Mouse (Mus musculus) central nervous system, embryonic 11.5 days (tissue): Measurements from ENCODE around the gene AI593442. TPM values are rescaled to one million over a fixed set of nuclear protein-coding genes. Genes with fewer than 3 reads are reported as not detected.

Source experiments
- polyA plus RNA-seq: library from polyadenylated mRNA; depleted of rRNA; stranded (reverse); fragments of >200 nt; gene quantifications from 2 replicates; pipeline ENCODE4 v1.2.3, GENCODE M21; 2012; rRNA removed

The AI593442 gene
- 0.56 and 0.82 TPM in 2 replicates for polyA plus RNA-seq

GRCm38 (mm10) chr9:52679362-52679947, at the start of gene AI593442:
Gene AI593442, minus strand, starts transcription at chr9:52679780.

